Comparison of ENCODE assay signal across 8 mouse cellular contexts in the genomic region with DNA sequence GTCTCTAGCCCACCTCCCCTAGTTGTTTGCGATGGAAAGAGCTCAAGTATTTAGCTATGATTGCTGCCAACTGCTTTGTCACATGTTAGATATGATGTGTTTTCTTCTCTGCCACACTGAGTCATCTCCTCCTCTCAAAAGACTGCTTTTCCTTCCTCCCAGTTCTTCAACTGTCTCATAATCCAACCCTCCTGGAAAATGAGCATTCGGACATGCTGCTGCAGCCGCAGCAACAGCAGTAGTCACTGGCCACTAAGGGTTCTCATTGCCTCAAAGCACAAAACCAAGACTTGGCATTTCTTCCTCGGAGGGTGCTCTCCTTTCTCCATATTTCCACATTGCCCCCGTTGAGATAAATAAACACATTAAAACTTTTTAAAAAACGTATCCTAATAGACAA. TPM values are rescaled to one million over a fixed set of nuclear protein-coding genes. Genes with fewer than 3 reads are reported as not detected.
A peak's percentile ranks its signal among the peaks of the same experiment; 100 is the strongest.
DNase-seq lines count a peak whose midpoint lies in the region; ATAC-seq and TF ChIP-seq lines count a peak whose summit lies in the region.

No protein-coding gene starts in this region.

- H3K27ac ChIP-seq in kidney, embryonic 16.5 days (ENCODE audit: low read length): no peak overlapping the region
- no peak overlapping the region for H3K27ac ChIP-seq in cortical plate, adult 2 months (ENCODE audit: insufficient read depth, low read length)
- no peak overlapping the region; the same call in 1 of the 2 replicates for H3K27ac ChIP-seq in forebrain, postnatal 0 days (ENCODE audit: low read depth, low read length)
- H3K27ac ChIP-seq in midbrain, embryonic 12.5 days (replicated peaks): no peak overlapping the region

- no peak for TF ChIP-seq CTCF in cortical plate, adult 2 months (IDR thresholded peaks at IDR 0.05; ENCODE audit: extremely low read depth, insufficient read depth, low read length)
- no peak for TF ChIP-seq CTCF in forebrain, postnatal 0 days (IDR thresholded peaks at IDR 0.05; ENCODE audit: low read depth)

- peaks cover 6% of the 10 kb centered on the region; the same call in 1 of the 2 replicates for H3K4me1 ChIP-seq in kidney, embryonic 16.5 days (ENCODE audit: insufficient read depth, low read length)
- 0 out of 2 replicates have a peak, but pooled peaks cover 1% of the 10 kb centered on the region for H3K4me1 ChIP-seq in cortical plate, adult 2 months (ENCODE audit: control insufficient read depth, insufficient read depth, low read length)
- H3K4me1 ChIP-seq in forebrain, postnatal 0 days (ENCODE audit: insufficient read depth): 0 out of 2 replicates have a peak, but pooled peaks cover 5% of the 10 kb centered on the region
- H3K4me1 ChIP-seq in midbrain, embryonic 12.5 days: peaks cover 32% of the 10 kb centered on the region

- 0 out of 2 replicates have a peak overlapping the region, but pooled peaks have one; percentile 26 for H3K9ac ChIP-seq in kidney, embryonic 16.5 days (replicated peaks; ENCODE audit: low read length)
- H3K9ac ChIP-seq in forebrain, postnatal 0 days: peak overlapping the region; percentile 76
- H3K9ac ChIP-seq in midbrain, embryonic 12.5 days (replicated peaks): peak overlapping the region; percentile 67

- H3K27me3 ChIP-seq in kidney, embryonic 16.5 days (ENCODE audit: insufficient read depth, low read length): peaks cover 24% of the 10 kb centered on the region
- no peaks in the 10 kb centered on the region for H3K27me3 ChIP-seq in forebrain, postnatal 0 days (ENCODE audit: insufficient read depth, low read length)
- H3K27me3 ChIP-seq in midbrain, embryonic 12.5 days: no peaks in the 10 kb centered on the region

- peak; percentile 64; the same call in 1 of the 2 replicates for TF ChIP-seq POLR2A in cortical plate, adult 2 months (IDR thresholded peaks at IDR 0.05; ENCODE audit: extremely low read depth, insufficient read depth, low read length)

- peak overlapping the region; percentile 79 for H3K4me2 ChIP-seq in kidney, embryonic 16.5 days (replicated peaks; ENCODE audit: low read depth, low read length)
- peak overlapping the region; percentile 78 for H3K4me2 ChIP-seq in forebrain, postnatal 0 days (ENCODE audit: low read depth)
- peak overlapping the region; percentile 79 for H3K4me2 ChIP-seq in midbrain, embryonic 12.5 days (replicated peaks)

- no peaks in the 10 kb centered on the region for H3K36me3 ChIP-seq in kidney, embryonic 16.5 days (ENCODE audit: insufficient read depth, low read length)
- H3K36me3 ChIP-seq in forebrain, postnatal 0 days (ENCODE audit: insufficient read depth): no peaks in the 10 kb centered on the region
- H3K36me3 ChIP-seq in midbrain, embryonic 12.5 days: no peaks in the 10 kb centered on the region

- peak overlapping the region; percentile 65 for H3K4me3 ChIP-seq in kidney, embryonic 16.5 days (ENCODE audit: low read length)
- H3K4me3 ChIP-seq in cortical plate, adult 2 months (ENCODE audit: insufficient read depth, low read length): peak overlapping the region; percentile 78
- H3K4me3 ChIP-seq in forebrain, postnatal 0 days (ENCODE audit: low read depth, low read length): peak overlapping the region; percentile 65
- H3K4me3 ChIP-seq in midbrain, embryonic 12.5 days: peak overlapping the region; percentile 58

- no peak for ATAC-seq in kidney, embryonic 16.5 days (ENCODE audit: low FRiP score, low TSS enrichment)
- ATAC-seq in forebrain, postnatal 0 days: no peak
- ATAC-seq in midbrain, embryonic 12.5 days (ENCODE audit: low FRiP score, low read depth): no peak
- no peak for ATAC-seq in erythroid progenitor cell, adult 5-6 weeks (replicated peaks; ENCODE audit: low FRiP score, poor library complexity, severe bottlenecking)
- ATAC-seq in monocyte, adult 5-6 weeks (replicated peaks; ENCODE audit: insufficient number of reproducible peaks, low FRiP score, low TSS enrichment, poor library complexity, severe bottlenecking): no peak

- no peak for DNase-seq in kidney, adult 11 months
- DNase-seq in forebrain, postnatal 0 days: peak; percentile 32
- no peak for DNase-seq in c-Kit-positive CD71-positive TER-119-positive erythroid progenitor cells, embryonic 14.5 days (ENCODE audit: low spot score)

- no peaks in the 10 kb centered on the region for H3K9me3 ChIP-seq in kidney, embryonic 16.5 days (ENCODE audit: low read length)
- H3K9me3 ChIP-seq in forebrain, postnatal 0 days (ENCODE audit: low read length): no peaks in the 10 kb centered on the region
- no peaks in the 10 kb centered on the region for H3K9me3 ChIP-seq in midbrain, embryonic 12.5 days

- 38% methylated on average over 6 of the region's 6 CpGs for WGBS in kidney, embryonic 16.5 days
- 4% methylated on average over 6 of the region's 6 CpGs for WGBS in forebrain, postnatal 0 days
- 23% methylated on average over 6 of the region's 6 CpGs for WGBS in midbrain, embryonic 12.5 days

RNA-seq across cellular contexts. Expression of a gene that starts 1.2 kb away (rescaled TPM):
- polyA plus RNA-seq in kidney, embryonic 16.5 days (2015; fragmentation: Nextera tagmentation; extraction: Ambion mirVana): 17.1 and 20.5 TPM in 2 replicates
- polyA plus RNA-seq in cortical plate, adult 2 months (2012; rRNA removed): 62.3 and 68.3 TPM in 2 replicates
- 94.6 and 100 TPM in 2 replicates for total RNA-seq in forebrain, postnatal 0 days (2014; rRNA removed)
- 57.1 and 85.2 TPM in 2 replicates for polyA plus RNA-seq in forebrain, postnatal 0 days (2015; fragmentation: Nextera tagmentation; extraction: Ambion mirVana)
- 71.7 and 79.8 TPM in 2 replicates for polyA plus RNA-seq in midbrain, embryonic 12.5 days (2016; fragmentation: Nextera tagmentation; extraction: Ambion mirVana)
- not detected in 2 replicates for total RNA-seq in erythroid progenitor cell, adult 5-6 weeks (2015; ENCODE audit: low replicate concordance)
- not detected in 2 replicates for total RNA-seq in erythroid progenitor cell, adult 5-6 weeks (2017; ENCODE audit: low replicate concordance)
- not detected in 3 replicates for total RNA-seq in monocyte, adult 5-6 weeks (2017)

Comparison
In these comparisons a context has a peak if more than half of its experiments do, and no peak if none do; other contexts are left out.
1. H3K9ac ChIP-seq: peak in every context shown above with its lines; median percentile 76 in forebrain, postnatal 0 days; 67 in midbrain, embryonic 12.5 days; 26 in kidney, embryonic 16.5 days.